Mouse (Mus musculus) hindbrain, embryonic 16.5 days (tissue): ENCODE data around the gene Bcl7c. TPM values are rescaled to one million over a fixed set of nuclear protein-coding genes. Genes with fewer than 3 reads are reported as not detected.

Experiments used
- ATAC-seq: fragments of 200-750 bp; cut with Nextera tagmentation; 2 replicates; pipeline ENCODE4 v1.8.0; 2017; ENCODE audit warnings: moderate TSS enrichment, moderate library complexity
- H3K27ac ChIP-seq: fragments of 300-500 bp; sonication (generic); 2 replicates; pipeline ENCODE4 v1.5.1; 2014; ENCODE audit warnings: low read depth, mild to moderate bottlenecking, control low read depth, low read length, moderate library complexity
- H3K27me3 ChIP-seq: fragments of 300-500 bp; sonication (generic); replicated peaks from 2 replicates; pipeline ENCODE4 v1.6.1; 2014; ENCODE audit warnings: low read length; ENCODE audit not compliant: control insufficient read depth, insufficient read depth
- H3K36me3 ChIP-seq: fragments of 300-500 bp; sonication (generic); 2 replicates; pipeline ENCODE4 v1.6.1; 2014; ENCODE audit warnings: mild to moderate bottlenecking, low read length, moderate library complexity, mixed read lengths; ENCODE audit not compliant: control insufficient read depth, insufficient read depth
- H3K4me1 ChIP-seq: fragments of 300-500 bp; sonication (generic); 2 replicates; pipeline ENCODE4 v1.6.1; 2014; ENCODE audit warnings: low read depth, low read length; ENCODE audit not compliant: control insufficient read depth, insufficient read depth
- H3K4me2 ChIP-seq: fragments of 300-500 bp; sonication (generic); 2 replicates; pipeline ENCODE4 v1.6.1; 2014; ENCODE audit warnings: mild to moderate bottlenecking, low read length, control low read depth, moderate library complexity
- H3K4me3 ChIP-seq: fragments of 300-500 bp; sonication (generic); 2 replicates; pipeline ENCODE4 v1.5.1; 2014; ENCODE audit warnings: mild to moderate bottlenecking, low read length, control low read depth, moderate library complexity
- H3K9ac ChIP-seq: fragments of 300-500 bp; sonication (generic); 2 replicates; pipeline ENCODE4 v1.6.1; 2014; ENCODE audit warnings: low read depth, mild to moderate bottlenecking, control low read depth, low read length, moderate library complexity
- H3K9me3 ChIP-seq: fragments of 300-500 bp; sonication (generic); 2 replicates; pipeline ENCODE4 v1.6.1; 2014; ENCODE audit warnings: mild to moderate bottlenecking, low read length, moderate library complexity; ENCODE audit not compliant: control insufficient read depth
- WGBS: fragments of 180-500 bp; shearing (Covaris S2); extraction: QIAGEN DNeasy Blood & Tissue Kit; methylation state at CpG from one replicate; pipeline ENCODE4 v1.1.7; 2014; 5-methylcytosine and 5-hydroxymethylcytosine counted together
- polyA plus RNA-seq: library from polyadenylated mRNA; unstranded; fragments of >200 nt; fragmentation: Nextera tagmentation; extraction: Ambion mirVana; gene quantifications from 2 replicates; pipeline ENCODE4 v1.2.1, GENCODE M21; 2015

Gene Bcl7c
- polyA plus RNA-seq, 1 experiment from 2014 or later = 41.9 TPM

- Histone ChIP-seq H3K9me3 (no peaks in the 10 kb centered on the region), H3K27me3 (no peaks in the 10 kb centered on the region), H3K4me3 (no peak overlapping the region), H3K36me3 (peaks cover 2% of the 10 kb centered on the region; the same call in 1 of the 2 replicates), H3K27ac (no peak overlapping the region), H3K4me2 (no peak overlapping the region), H3K4me1 (no peaks in the 10 kb centered on the region), H3K9ac (no peak overlapping the region)
- WGBS = 88% methylated on average over 4 of the region's 4 CpGs
- no peak for ATAC-seq
Observed at GRCm38 (mm10) chr7:127677609-127678008, 31.1 kb downstream of the Bcl7c start.

GRCm38 (mm10) chr7:127677077-127677476, 31.7 kb downstream of the Bcl7c start:
- peaks cover 2% of the 10 kb centered on the region; the same call in 1 of the 2 replicates for H3K36me3 ChIP-seq
- H3K27ac ChIP-seq = no peak overlapping the region
- no peaks in the 10 kb centered on the region for H3K9me3 ChIP-seq
- H3K9ac ChIP-seq = no peak overlapping the region
- H3K4me2 ChIP-seq = no peak overlapping the region
- no peak for ATAC-seq
- 70% methylated on average over 6 of the region's 6 CpGs for WGBS
- no peaks in the 10 kb centered on the region for H3K27me3 ChIP-seq
- H3K4me3 ChIP-seq = no peak overlapping the region
- no peaks in the 10 kb centered on the region for H3K4me1 ChIP-seq

- no peak overlapping the region for H3K4me3 ChIP-seq
- H3K4me2 ChIP-seq = no peak overlapping the region
- H3K9ac ChIP-seq = no peak overlapping the region
- H3K27me3 ChIP-seq = no peaks in the 10 kb centered on the region
- WGBS = 63% methylated on average over 9 of the region's 9 CpGs
- no peaks in the 10 kb centered on the region for H3K9me3 ChIP-seq
- H3K4me1 ChIP-seq = no peaks in the 10 kb centered on the region
- H3K36me3 ChIP-seq = peaks cover 2% of the 10 kb centered on the region; the same call in 1 of the 2 replicates
- peak; percentile 75 for ATAC-seq
- no peak overlapping the region for H3K27ac ChIP-seq
Observed at GRCm38 (mm10) chr7:127675391-127675811, 33.3 kb downstream of the Bcl7c start.

- H3K9me3 ChIP-seq = no peaks in the 10 kb centered on the region
- no peak overlapping the region for H3K4me3 ChIP-seq
- H3K4me2 ChIP-seq = no peak overlapping the region
- no peaks in the 10 kb centered on the region for H3K4me1 ChIP-seq
- 3% methylated on average over 5 of the region's 5 CpGs for WGBS
- H3K27ac ChIP-seq = no peak overlapping the region
- no peaks in the 10 kb centered on the region for H3K27me3 ChIP-seq
- H3K36me3 ChIP-seq = peaks cover 2% of the 10 kb centered on the region; the same call in 1 of the 2 replicates
- peak; percentile 74 for ATAC-seq
- H3K9ac ChIP-seq = no peak overlapping the region
Observed at GRCm38 (mm10) chr7:127674977-127675376, 33.8 kb downstream of the Bcl7c start.

- Histone ChIP-seq H3K4me1 (no peaks in the 10 kb centered on the region), H3K36me3 (peaks cover 2% of the 10 kb centered on the region; the same call in 1 of the 2 replicates), H3K27ac (no peak overlapping the region), H3K27me3 (no peaks in the 10 kb centered on the region), H3K9me3 (no peaks in the 10 kb centered on the region), H3K9ac (no peak overlapping the region), H3K4me3 (no peak overlapping the region), H3K4me2 (no peak overlapping the region)
- 74% methylated on average over 4 of the region's 4 CpGs for WGBS
- no peak for ATAC-seq
Observed at GRCm38 (mm10) chr7:127672776-127673175, 36.0 kb downstream of the Bcl7c start.

- no peaks in the 10 kb centered on the region for H3K9me3 ChIP-seq
- H3K27me3 ChIP-seq = no peaks in the 10 kb centered on the region
- no peak overlapping the region for H3K4me3 ChIP-seq
- no peaks in the 10 kb centered on the region for H3K4me1 ChIP-seq
- H3K27ac ChIP-seq = no peak overlapping the region
- no peak for ATAC-seq
- 85% methylated on average over 11 of the region's 11 CpGs for WGBS
- H3K9ac ChIP-seq = no peak overlapping the region
- H3K4me2 ChIP-seq = no peak overlapping the region
- H3K36me3 ChIP-seq = peaks cover 2% of the 10 kb centered on the region; the same call in 1 of the 2 replicates
Observed at GRCm38 (mm10) chr7:127671880-127672774, 36.6 kb downstream of the Bcl7c start.

GRCm38 (mm10) chr7:127667171-127667570, 41.6 kb downstream of the Bcl7c start:
- 80% methylated on average over 8 of the region's 8 CpGs for whole genome bisulfite sequencing
- ATAC-seq = no peak
- Histone ChIP-seq H3K27me3 (no peaks in the 10 kb centered on the region), H3K4me2 (no peak overlapping the region), H3K4me1 (no peaks in the 10 kb centered on the region), H3K9me3 (no peaks in the 10 kb centered on the region), H3K27ac (no peak overlapping the region), H3K9ac (no peak overlapping the region), H3K4me3 (no peak overlapping the region), H3K36me3 (peaks cover 16% of the 10 kb centered on the region)

- Histone ChIP-seq H3K4me1 (no peaks in the 10 kb centered on the region), H3K27me3 (no peaks in the 10 kb centered on the region), H3K27ac (no peak overlapping the region), H3K9me3 (no peaks in the 10 kb centered on the region), H3K9ac (no peak overlapping the region), H3K4me3 (no peak overlapping the region), H3K36me3 (peaks cover 16% of the 10 kb centered on the region), H3K4me2 (no peak overlapping the region)
- WGBS = 92% methylated on average over 13 of the region's 13 CpGs
- no peak for ATAC-seq
Observed at GRCm38 (mm10) chr7:127666679-127667078, 42.1 kb downstream of the Bcl7c start.

- Histone ChIP-seq H3K4me1 (no peaks in the 10 kb centered on the region), H3K4me2 (no peak overlapping the region), H3K9me3 (no peaks in the 10 kb centered on the region), H3K36me3 (peaks cover 16% of the 10 kb centered on the region), H3K4me3 (no peak overlapping the region), H3K9ac (no peak overlapping the region), H3K27ac (no peak overlapping the region), H3K27me3 (no peaks in the 10 kb centered on the region)
- ATAC-seq = no peak
- WGBS = 95% methylated on average over 6 of the region's 6 CpGs
Observed at GRCm38 (mm10) chr7:127666066-127666654, 42.6 kb downstream of the Bcl7c start.
